Mouse (Mus musculus): ENCODE data around the gene Myh6.

DNA sequence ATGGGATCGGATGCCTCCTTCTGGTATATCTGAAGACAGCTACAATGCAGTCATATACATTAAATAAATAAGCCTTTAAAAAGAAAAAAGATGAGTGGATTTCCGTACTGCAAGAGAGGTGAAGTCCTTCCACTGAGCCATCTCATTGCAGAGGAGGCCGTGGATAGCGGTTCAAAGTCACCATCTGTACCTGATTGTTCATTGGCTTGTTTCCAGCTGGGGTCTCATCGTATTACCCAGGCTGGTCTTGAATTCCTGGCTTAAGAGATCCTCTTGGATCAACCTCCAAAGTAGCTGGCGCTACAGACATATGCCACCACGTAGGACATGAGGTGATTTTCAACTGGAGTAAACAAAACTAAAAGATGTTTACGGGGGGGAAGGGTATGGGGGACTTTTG lies 39.2 kb upstream of the Myh6 start:
- no peak for TF ChIP-seq GATA1 (IDR thresholded peaks at IDR 0.05; ENCODE audit: borderline replicate concordance, low read length)
- no peak for TF ChIP-seq FLI1 (IDR thresholded peaks at IDR 0.05; ENCODE audit: low read length)

Measured in megakaryocyte, embryonic 14.5 days (primary cell).